Mouse (Mus musculus) stomach, postnatal 0 days (tissue): ENCODE measurements around the gene Zfp329. TPM values are rescaled to one million over a fixed set of nuclear protein-coding genes. Genes with fewer than 3 reads are reported as not detected.

ENCODE experiments used
- ATAC-seq: fragments of 200-750 bp; cut with Nextera tagmentation; 2 replicates; pipeline ENCODE4 v1.8.0; 2017; ENCODE audit not compliant: low FRiP score, low TSS enrichment
- DNase-seq: peaks from one replicate; pipeline ENCODE4 v3.0.0-alpha.2; 2016; ENCODE audit warnings: low spot score
- H3K27ac ChIP-seq: fragments of 300-500 bp; sonication (generic); replicated peaks from 2 replicates; pipeline ENCODE4 v1.5.1; 2014; ENCODE audit warnings: mild to moderate bottlenecking, control low read depth
- H3K27me3 ChIP-seq: fragments of 300-500 bp; sonication (generic); 2 replicates; pipeline ENCODE4 v1.6.1; 2014; ENCODE audit warnings: low read length; ENCODE audit not compliant: control insufficient read depth, insufficient read depth
- H3K36me3 ChIP-seq: fragments of 300-500 bp; sonication (generic); 2 replicates; pipeline ENCODE4 v1.6.1; 2014; ENCODE audit warnings: low read length, mixed read lengths; ENCODE audit not compliant: control insufficient read depth, insufficient read depth
- H3K4me1 ChIP-seq: fragments of 300-500 bp; sonication (generic); replicated peaks from 2 replicates; pipeline ENCODE4 v1.6.1; 2014; ENCODE audit warnings: antibody characterized with exemption; ENCODE audit not compliant: control insufficient read depth, insufficient read depth
- H3K4me2 ChIP-seq: fragments of 300-500 bp; sonication (generic); replicated peaks from 2 replicates; pipeline ENCODE4 v1.6.1; 2014; ENCODE audit warnings: low read depth, mild to moderate bottlenecking, control low read depth, moderate library complexity
- H3K4me3 ChIP-seq: fragments of 300-500 bp; sonication (generic); 2 replicates; pipeline ENCODE4 v1.5.1; 2014; ENCODE audit warnings: low read depth, low read length, control low read depth
- H3K9ac ChIP-seq: fragments of 300-500 bp; sonication (generic); 2 replicates; pipeline ENCODE4 v1.6.1; 2014; ENCODE audit warnings: mild to moderate bottlenecking, low read length, control low read depth, mixed read lengths
- H3K9me3 ChIP-seq: fragments of 300-500 bp; sonication (generic); 2 replicates; pipeline ENCODE4 v1.6.1; 2016; ENCODE audit warnings: low read length; ENCODE audit not compliant: control insufficient read depth
- CTCF ChIP-seq: IDR thresholded peaks from 2 replicates; pipeline ENCODE4 v1.5.1; 2016; ENCODE audit warnings: antibody characterized with exemption, low read depth, mild to moderate bottlenecking, moderate library complexity
- EP300 ChIP-seq: optimal IDR thresholded peaks from 2 replicates; pipeline ENCODE3; 2016; ENCODE audit warnings: antibody characterized with exemption
- WGBS: fragments of 180-500 bp; shearing (Covaris S2); extraction: QIAGEN DNeasy Blood & Tissue Kit; methylation state at CpG from one replicate; pipeline ENCODE4 v1.1.7; 2014; 5-methylcytosine and 5-hydroxymethylcytosine counted together
- polyA plus RNA-seq: library from polyadenylated mRNA; unstranded; fragments of >200 nt; fragmentation: Nextera tagmentation; extraction: Ambion mirVana; gene quantifications from 2 replicates; pipeline ENCODE4 v1.2.1, GENCODE M21; 2015

Zfp329 gene
- polyA plus RNA-seq, 1 experiment from 2014 or later, result 5.9 TPM

GRCm38 (mm10) chr7:12787333-12787732 is 31.3 kb downstream of the Zfp329 start:
- Histone ChIP-seq H3K9ac (no peak overlapping the region), H3K27me3 (no peaks in the 10 kb centered on the region), H3K4me1 (no peaks in the 10 kb centered on the region), H3K27ac (no peak overlapping the region), H3K9me3 (no peaks in the 10 kb centered on the region), H3K4me2 (no peak overlapping the region), H3K36me3 (no peaks in the 10 kb centered on the region), H3K4me3 (no peak overlapping the region)
- TF ChIP-seq CTCF (no peak), EP300 (no peak)
- 60% methylated on average over 6 of the region's 6 CpGs for WGBS
- DNase-seq (no peak), ATAC-seq (no peak)

- DNase-seq (peak; percentile 74), ATAC-seq (peak; percentile 89)
- Histone ChIP-seq H3K4me1 (peaks cover 2% of the 10 kb centered on the region; the same call in 1 of the 2 replicates), H3K27me3 (no peaks in the 10 kb centered on the region), H3K9ac (peak overlapping the region; percentile 61), H3K4me2 (peak overlapping the region; percentile 99), H3K27ac (no peak overlapping the region), H3K36me3 (no peaks in the 10 kb centered on the region), H3K4me3 (peak overlapping the region; percentile 49), H3K9me3 (no peaks in the 10 kb centered on the region)
- TF ChIP-seq CTCF, result peak; percentile 29; the same call in 1 of the 2 replicates
- TF ChIP-seq EP300, result no peak
- WGBS, result under 1% methylated on average over 56 of the region's 57 CpGs
Observed at GRCm38 (mm10) chr7:12780151-12780830, 38.4 kb downstream of the Zfp329 start.

- Histone ChIP-seq H3K9me3 (no peaks in the 10 kb centered on the region), H3K36me3 (no peaks in the 10 kb centered on the region), H3K4me3 (peak overlapping the region; percentile 49), H3K27ac (no peak overlapping the region), H3K27me3 (no peaks in the 10 kb centered on the region), H3K4me1 (peaks cover 2% of the 10 kb centered on the region; the same call in 1 of the 2 replicates), H3K9ac (no peak overlapping the region), H3K4me2 (peak overlapping the region; percentile 99)
- 23% methylated on average over 10 of the region's 10 CpGs for WGBS
- ATAC-seq, result no peak
- DNase-seq, result no peak
- TF ChIP-seq CTCF, result no peak
- TF ChIP-seq EP300, result no peak
Observed at GRCm38 (mm10) chr7:12779782-12780150, 38.9 kb downstream of the Zfp329 start.

DNA sequence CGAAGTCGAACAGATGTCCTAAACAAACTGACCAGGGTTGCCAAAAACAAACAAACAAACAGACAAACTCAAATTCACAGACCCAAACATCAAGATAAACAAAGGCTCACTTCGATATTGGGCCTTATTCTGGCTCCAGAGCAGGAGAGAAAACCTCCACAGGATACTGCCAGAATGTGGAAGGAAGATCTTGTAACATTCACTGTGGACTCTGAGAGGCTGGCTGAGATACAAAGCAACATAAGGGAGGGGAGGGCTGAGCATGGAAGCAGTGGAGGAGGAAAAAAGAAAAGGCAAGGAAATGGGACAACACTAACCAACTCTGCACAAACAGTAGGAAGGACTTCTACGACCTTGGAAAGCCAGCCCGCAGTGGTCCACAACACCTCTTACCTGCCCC is 39.5 kb downstream of the Zfp329 start:
- H3K27me3 ChIP-seq, result no peaks in the 10 kb centered on the region
- no peaks in the 10 kb centered on the region for H3K9me3 ChIP-seq
- peaks cover 2% of the 10 kb centered on the region; the same call in 1 of the 2 replicates for H3K4me1 ChIP-seq
- no peak for TF ChIP-seq EP300
- no peak for TF ChIP-seq CTCF
- DNase-seq (no peak), ATAC-seq (no peak)
- no peak overlapping the region for H3K9ac ChIP-seq
- no peak overlapping the region for H3K4me2 ChIP-seq
- H3K4me3 ChIP-seq, result no peak overlapping the region
- WGBS, result 73% methylated on average over 5 of the region's 5 CpGs
- no peaks in the 10 kb centered on the region for H3K36me3 ChIP-seq
- no peak overlapping the region for H3K27ac ChIP-seq

DNA sequence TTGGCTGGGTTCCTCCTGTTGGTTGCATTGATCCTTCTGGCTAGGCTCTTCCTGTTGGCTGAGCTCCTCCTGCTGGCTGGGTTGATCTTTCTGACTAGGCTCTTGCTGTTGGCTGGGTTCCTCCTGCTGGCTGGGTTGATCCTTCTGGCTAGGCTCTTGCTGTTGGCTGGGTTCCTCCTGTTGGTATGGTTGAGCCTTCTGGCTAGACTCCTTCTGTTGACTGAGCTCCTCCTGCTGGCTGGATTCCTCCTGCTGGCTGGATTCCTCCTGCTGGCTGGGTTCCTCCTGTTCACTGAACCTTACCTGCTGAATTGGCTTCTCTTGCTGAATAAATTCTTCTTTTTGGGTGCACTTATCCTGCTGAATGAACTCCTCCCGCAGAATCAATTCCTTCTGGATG is 44.1 kb downstream of the Zfp329 start:
- ATAC-seq, result no peak
- Histone ChIP-seq H3K27me3 (no peaks in the 10 kb centered on the region), H3K4me2 (no peak overlapping the region), H3K9ac (no peak overlapping the region), H3K27ac (no peak overlapping the region), H3K4me3 (no peak overlapping the region), H3K4me1 (no peaks in the 10 kb centered on the region), H3K36me3 (no peaks in the 10 kb centered on the region), H3K9me3 (no peaks in the 10 kb centered on the region)
- WGBS, result 85% methylated on average over 1 of the region's 1 CpGs
- no peak for DNase-seq
- TF ChIP-seq CTCF (0 out of 2 replicates have a peak, but pooled peaks have one; percentile 16), EP300 (no peak)

- Histone ChIP-seq H3K4me2 (no peak overlapping the region), H3K4me3 (no peak overlapping the region), H3K36me3 (no peaks in the 10 kb centered on the region), H3K27ac (no peak overlapping the region), H3K9me3 (no peaks in the 10 kb centered on the region), H3K9ac (no peak overlapping the region), H3K27me3 (no peaks in the 10 kb centered on the region), H3K4me1 (no peaks in the 10 kb centered on the region)
- TF ChIP-seq CTCF (no peak), EP300 (no peak)
- DNase-seq (no peak), ATAC-seq (no peak)
- 80% methylated on average over 9 of the region's 9 CpGs for WGBS
Observed at GRCm38 (mm10) chr7:12774111-12774510, 44.5 kb downstream of the Zfp329 start.

Other genes starting within 250 kb of the Zfp329 start
- gene Vmn2r53, start 210.1 kb downstream of the Zfp329 start, polyA plus RNA-seq, result 0.02 TPM in 1 of 2 replicates, not detected in the other
- not detected in 2 replicates for gene Vmn2r54, start 178.5 kb downstream of the Zfp329 start, polyA plus RNA-seq
- gene Vmn2r55, start 133.9 kb downstream of the Zfp329 start, polyA plus RNA-seq, result not detected in 2 replicates
- 0.02 TPM in 1 of 2 replicates, not detected in the other for gene Vmn2r56, start 83.9 kb downstream of the Zfp329 start, polyA plus RNA-seq
- 1.3 and 1.7 TPM in 2 replicates for gene Zscan18, start 15.2 kb downstream of the Zfp329 start, polyA plus RNA-seq
- 15.9 and 16.9 TPM in 2 replicates for gene Zfp110, start 15.9 kb upstream of the Zfp329 start, polyA plus RNA-seq
- 1.5 and 1.6 TPM in 2 replicates for gene Zfp128, start 62.3 kb upstream of the Zfp329 start, polyA plus RNA-seq
- gene Zscan22, start 79.0 kb upstream of the Zfp329 start, polyA plus RNA-seq, result 5.1 and 5.8 TPM in 2 replicates
- gene Rps5, start 103.4 kb upstream of the Zfp329 start, polyA plus RNA-seq, result 784 and 821 TPM in 2 replicates
- 30.7 and 33.6 TPM in 2 replicates for gene Rnf225, start 108.6 kb upstream of the Zfp329 start, polyA plus RNA-seq
- gene Zfp324, start 147.0 kb upstream of the Zfp329 start, polyA plus RNA-seq, result 4.4 and 4.6 TPM in 2 replicates
- 2.1 and 2.5 TPM in 2 replicates for gene Zfp446, start 159.0 kb upstream of the Zfp329 start, polyA plus RNA-seq
- 0.13 and 0.25 TPM in 2 replicates for gene Slc27a5, start 179.3 kb upstream of the Zfp329 start, polyA plus RNA-seq
- gene Trim28, start 180.3 kb upstream of the Zfp329 start, polyA plus RNA-seq, result 93.7 and 105 TPM in 2 replicates
- gene Zbtb45, start 191.2 kb upstream of the Zfp329 start, polyA plus RNA-seq, result 8.5 and 9.5 TPM in 2 replicates
- 271 and 287 TPM in 2 replicates for gene Chmp2a, start 215.9 kb upstream of the Zfp329 start, polyA plus RNA-seq
- gene Ube2m, start 219.4 kb upstream of the Zfp329 start, polyA plus RNA-seq, result 90.9 and 93.4 TPM in 2 replicates
- gene Mzf1, start 235.9 kb upstream of the Zfp329 start, polyA plus RNA-seq, result 0.93 and 1.3 TPM in 2 replicates